Mouse (Mus musculus): ENCODE results near the gene Npc1l1.

The Npc1l1 gene

DNA sequence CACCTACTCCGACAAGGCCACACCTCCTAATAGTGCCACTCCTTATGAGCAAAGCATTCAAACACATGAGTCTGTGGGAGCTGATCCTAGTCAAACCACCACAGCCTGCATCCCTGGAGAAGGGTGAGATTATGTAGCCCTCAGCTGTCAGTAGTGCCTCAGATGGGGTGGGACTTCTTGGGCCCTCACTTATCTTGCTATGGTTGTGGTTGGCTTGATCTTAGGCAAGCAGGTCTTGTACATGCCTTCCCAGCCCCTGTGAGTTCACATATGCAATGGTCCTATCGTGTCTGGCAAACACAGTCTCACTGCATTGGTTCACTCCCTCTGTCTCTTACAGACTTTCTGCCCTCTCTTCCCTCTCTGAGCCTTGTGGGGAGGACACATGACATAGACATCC lies 22.9 kb downstream of the Npc1l1 start:
- DNase-seq (ENCODE audit: low spot score) = no peak

DNA sequence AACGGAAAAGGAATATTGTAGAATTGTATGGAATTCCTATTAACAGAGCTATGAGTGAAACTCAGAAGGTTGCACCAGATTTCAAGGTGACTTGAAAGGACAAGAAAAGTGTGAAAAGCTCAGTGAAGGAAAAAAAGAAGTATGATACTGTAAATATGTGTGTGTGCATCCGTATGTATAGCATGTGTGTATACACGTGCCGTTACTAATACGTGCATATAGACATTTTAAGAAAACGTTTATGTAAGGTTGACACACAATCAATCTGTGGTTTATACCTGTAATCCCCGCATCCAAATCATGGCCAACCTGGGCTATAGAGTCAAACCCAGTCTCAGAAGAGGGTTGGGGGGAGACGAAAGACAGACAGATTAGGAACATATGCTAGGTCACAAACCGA lies 29.4 kb downstream of the Npc1l1 start:
- no peak for DNase-seq (ENCODE audit: low spot score)

DNA sequence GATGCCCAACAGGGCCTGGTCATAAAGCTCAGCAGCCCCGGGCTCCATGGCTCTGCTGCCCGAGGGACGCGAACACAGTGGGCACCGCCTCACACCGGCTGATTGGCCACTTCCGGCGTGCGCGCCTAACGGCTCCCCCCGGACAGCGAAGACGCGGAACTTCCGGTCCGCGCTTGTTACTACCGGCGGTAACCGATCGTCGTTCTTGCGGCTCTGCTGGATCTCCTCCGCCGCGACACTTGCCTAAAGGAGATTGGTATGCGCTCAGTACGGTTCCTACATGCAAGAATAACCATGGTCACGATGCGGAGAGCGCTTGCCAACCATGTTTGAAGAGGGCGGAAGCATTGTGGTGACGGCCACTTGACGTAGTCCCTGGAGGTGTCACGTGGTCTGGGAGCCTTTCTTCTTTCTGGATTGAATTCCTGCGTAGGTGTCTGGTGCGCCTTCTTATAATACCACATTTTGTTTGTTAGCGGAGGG lies 29.8 kb downstream of the Npc1l1 start, which contains the start of gene Nudcd3:
Nudcd3 (minus strand) TSS at position 329 of the 483 bp plus-strand sequence.
- DNase-seq (ENCODE audit: low spot score) = peak; percentile 89

DNA sequence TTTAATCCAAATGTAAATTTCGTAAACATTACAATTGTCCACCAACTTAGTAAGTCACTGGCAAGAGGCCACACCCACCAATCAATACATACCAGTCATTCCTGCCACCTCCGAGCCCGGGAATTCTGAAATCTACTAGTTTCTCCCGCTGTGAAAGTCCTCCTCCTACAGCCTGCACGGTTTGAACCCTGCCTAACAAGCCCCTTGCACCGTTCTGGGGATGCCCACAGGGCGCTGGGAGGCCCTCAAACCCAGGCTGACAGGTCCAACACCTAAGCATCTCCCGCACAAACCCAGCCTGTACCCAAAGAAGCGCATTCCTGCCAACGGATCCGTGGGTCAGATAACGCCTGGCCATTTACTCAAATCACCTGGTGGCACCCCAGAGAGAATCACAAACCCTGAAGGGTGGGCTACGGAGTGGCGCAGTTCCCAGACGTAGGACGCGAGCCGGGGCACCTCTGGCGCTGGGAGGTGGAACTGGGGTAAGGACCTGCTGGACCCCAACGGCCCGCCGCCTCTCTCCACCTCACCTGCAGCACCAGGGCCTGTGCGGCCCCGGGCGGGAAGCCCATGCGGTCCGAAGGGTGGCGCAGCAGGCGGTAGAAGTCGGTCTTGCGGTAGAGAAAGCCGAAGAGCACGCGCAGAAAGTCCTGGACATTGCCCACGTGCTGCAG lies 30.4 kb downstream of the Npc1l1 start, which contains the start of gene A730071L15Rik:
A730071L15Rik (plus strand) TSS at position 620 of the 677 bp plus-strand sequence.
- DNase-seq (ENCODE audit: low spot score) = no peak

DNA sequence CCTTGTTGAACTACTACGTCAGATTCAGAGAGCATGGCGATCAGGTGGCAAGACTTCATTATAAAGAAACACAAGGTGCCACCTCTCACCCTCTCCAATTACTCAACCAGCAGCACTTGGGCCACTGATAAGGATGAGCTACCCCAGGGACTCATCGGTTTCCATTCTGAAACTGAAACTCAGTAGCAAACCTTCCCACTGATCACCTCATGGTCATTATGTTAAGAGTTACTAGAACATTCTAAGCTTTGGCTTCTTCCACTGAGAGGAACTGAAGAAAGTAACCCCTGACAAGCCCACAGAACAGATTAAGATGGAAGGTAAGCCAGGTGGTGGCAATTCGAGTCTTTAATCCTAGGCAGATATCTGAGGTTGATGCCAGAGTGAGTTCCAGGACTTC lies 31.5 kb downstream of the Npc1l1 start:
- DNase-seq (ENCODE audit: low spot score) = no peak

DNA sequence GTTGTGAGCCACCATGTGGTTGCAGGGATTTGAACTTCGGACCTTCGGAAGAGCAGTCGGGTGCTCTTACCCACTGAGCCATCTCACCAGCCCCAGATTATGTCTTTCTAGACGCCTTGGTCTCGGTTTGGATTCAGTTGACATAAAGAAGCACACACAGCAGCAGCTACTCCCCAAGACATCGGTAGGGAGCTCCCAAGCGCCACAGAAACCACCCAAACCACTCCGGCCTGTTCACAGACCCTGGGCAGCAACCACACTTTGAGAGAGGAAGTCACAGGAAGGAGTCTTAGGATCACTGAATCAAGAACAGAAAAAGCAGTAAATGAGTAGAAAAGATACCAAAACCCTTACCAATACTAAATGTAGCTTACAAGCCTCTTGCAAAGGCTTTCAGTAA lies 33.2 kb downstream of the Npc1l1 start:
- DNase-seq (ENCODE audit: low spot score) = no peak

DNA sequence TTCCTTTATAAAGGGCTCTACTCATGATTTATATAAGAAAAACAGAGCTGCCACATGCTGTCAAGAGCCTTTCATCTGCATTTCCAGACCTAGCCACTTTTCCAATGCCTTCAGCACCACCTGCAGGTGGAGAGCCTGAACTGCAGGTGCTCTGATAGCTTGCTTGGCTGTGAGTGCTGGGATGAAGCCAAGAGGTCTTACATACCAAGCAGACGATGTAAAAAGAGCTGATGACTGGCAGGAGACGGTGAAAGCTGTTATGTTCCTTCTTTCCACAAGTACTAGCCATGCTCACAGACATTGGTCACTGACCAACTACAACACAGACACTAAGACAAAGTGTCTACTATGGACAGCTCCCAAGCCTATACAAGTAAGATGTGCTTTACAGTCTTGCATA lies 42.1 kb downstream of the Npc1l1 start:
- peak; percentile 86 for DNase-seq (ENCODE audit: low spot score)

DNA sequence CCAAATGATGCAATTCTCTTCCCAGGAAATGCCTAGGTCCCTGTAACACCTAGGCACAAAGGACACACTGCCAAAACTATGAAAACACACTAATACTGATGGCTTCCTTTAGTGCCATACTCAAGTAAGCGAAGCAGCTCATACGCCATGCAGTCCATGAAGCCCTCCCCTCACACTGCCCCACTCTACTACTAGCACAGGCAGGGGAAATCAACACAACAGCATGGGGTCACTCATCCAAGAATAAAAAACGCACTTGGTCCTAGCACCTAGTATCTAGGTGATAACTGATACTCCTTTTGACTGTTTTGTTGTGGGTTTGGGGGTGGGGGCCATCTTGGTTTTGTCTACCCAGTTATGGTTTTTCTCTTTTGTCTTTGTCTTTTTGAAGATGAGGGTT lies 42.5 kb downstream of the Npc1l1 start:
- no peak for DNase-seq (ENCODE audit: low spot score)

DNA sequence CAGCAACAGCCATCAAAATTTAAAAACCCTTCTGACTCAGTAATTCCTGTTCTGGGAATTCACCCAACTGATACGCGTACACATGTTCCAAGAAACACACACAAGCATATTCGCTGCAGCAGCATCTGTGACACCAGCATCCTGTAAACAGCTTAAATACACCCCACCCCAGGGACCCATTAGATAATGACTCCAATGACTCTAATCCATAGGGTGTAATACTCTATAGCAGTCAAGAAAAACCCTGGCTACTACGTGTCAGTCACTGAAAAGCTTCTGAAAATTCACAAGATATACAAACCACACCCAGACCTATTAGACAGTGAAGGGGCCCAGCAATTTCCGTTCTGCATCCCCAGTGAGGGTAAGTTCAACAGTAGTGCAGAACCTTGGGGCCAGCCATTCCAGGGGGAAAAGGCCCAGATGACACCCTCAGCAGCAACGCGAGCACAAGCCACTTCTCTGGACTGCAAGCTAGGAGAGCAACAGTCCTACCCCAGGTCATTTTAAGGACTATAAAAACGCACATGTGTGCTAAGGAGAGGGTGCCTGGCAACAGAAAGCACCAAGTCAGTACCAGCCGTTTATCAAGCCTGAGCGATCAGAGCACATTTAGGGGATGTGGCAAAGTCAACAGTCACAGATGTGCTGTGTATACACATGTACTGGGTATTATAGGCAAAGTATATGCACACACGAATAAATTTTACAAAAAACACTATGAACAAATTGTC lies 45.6 kb downstream of the Npc1l1 start:
- no peak for DNase-seq (ENCODE audit: low spot score)

DNA sequence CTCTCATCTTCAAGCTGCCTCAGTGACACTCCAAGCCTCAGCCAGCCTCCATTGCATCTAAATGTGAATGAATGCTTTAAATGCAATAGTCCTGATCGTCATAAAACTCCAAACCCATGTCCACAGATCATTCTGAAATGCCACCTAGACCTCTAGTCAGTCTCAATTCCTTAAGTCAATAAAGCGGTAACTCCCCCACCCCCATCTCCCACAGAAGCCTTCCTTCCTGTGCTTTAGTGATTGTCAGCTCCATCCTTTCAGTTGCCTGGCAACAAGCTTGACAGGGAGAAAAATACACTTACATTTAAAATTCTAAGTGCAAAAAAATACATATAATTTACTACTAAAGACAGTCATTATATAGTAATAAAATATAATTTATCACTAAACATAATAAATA lies 46.7 kb downstream of the Npc1l1 start:
- DNase-seq (ENCODE audit: low spot score) = no peak

DNA sequence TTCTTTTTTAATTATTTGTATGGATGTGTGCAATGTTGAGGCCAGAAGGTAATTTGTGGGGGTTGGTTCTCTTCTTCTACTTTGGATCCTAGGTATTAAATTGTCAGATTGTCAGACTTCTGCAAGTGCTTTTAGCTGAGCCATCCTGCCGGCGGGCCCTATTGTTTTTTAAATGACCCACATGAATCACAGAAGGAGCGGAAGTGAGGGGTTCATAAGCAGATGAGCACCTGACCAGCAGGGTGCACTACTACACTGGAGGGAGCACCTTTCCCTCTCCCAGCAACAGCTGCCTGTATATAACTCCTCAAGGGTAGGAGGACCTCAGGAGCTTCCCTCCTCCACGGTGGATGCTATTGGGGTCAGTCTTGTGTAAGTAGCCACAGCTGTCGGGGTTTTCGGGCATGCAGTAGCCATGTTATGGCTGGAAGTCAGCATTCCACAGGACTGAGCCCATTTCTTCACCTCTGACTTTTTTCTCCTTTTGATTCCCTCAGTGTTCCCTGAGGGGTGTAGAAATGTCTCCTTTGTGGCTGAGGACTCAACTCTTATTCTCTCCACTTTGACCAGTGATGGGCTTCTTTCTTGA lies 49.0 kb downstream of the Npc1l1 start:
- no peak for DNase-seq (ENCODE audit: low spot score)

DNA sequence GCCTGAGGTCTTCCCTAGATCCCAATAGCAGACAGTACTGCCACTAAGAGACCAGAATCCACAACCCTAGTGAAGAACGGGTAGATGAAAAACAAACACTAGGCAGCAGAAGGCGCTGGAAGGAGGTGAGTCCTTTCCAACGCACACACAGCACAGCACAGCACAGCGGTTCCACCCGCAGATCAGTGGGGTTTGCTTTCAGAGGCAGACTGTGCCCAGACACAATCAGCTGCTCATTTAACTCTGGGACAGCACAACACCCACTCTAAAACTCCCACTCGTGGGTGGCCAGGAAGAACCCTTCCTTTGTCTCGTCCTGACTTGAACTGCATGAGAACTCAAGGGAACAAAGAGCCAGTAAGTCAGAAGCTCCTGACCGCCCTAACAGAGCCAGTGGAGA lies 50.7 kb downstream of the Npc1l1 start:
- DNase-seq (ENCODE audit: low spot score) = no peak

DNA sequence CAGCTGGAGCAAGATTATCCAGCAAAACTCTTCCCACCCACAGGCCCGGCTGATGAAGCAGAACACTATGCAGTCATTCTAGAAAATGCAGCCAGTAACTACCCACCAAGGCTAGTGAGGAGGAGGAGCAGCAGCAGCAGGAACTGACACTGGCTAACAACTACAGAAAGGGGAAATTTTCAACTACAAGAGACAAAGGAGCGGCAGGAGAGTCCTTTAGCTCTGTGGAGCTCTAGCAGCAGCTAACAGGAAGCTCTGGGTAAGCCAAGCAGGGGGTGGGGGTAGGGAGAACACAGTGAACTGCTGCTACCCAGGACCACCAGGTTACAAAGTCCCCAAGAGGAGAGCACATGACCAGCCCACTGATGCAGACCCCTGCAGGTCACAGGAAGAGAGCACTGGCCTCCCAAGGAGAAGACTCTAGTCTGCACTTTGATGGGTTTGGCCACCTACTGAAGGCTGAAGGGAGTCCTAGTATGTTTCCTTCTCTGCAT lies 51.2 kb downstream of the Npc1l1 start:
- no peak for DNase-seq (ENCODE audit: low spot score)

DNA sequence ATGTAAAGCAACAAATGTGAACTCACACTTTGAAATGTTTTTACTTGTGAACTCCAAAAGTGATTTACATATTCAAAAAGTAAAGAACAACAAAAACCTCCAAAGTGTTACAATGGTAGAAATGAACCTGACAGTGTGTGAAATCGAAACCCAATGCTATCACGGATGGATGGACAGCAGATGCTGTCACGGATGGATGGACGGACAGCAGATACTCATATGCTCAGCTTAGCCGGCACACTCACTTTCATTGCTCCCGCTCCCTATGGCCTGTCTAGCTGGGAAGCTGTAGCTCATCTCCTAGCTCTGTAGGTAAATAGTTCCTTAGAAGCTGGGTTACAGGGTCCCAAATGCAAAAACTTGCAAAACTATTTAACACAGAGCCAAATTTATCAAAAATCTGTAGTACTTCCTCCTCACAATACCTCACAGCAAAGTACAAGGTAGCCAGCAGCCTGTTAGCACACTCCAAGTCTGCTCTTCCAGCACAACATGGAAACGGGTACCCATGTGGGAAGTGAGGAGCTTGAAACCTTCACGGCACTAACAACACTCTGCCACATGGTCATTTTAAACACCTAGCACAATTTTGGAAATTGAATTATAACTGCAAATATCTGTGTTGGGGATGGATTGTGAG lies 52.0 kb downstream of the Npc1l1 start:
- no peak for DNase-seq (ENCODE audit: low spot score)

DNA sequence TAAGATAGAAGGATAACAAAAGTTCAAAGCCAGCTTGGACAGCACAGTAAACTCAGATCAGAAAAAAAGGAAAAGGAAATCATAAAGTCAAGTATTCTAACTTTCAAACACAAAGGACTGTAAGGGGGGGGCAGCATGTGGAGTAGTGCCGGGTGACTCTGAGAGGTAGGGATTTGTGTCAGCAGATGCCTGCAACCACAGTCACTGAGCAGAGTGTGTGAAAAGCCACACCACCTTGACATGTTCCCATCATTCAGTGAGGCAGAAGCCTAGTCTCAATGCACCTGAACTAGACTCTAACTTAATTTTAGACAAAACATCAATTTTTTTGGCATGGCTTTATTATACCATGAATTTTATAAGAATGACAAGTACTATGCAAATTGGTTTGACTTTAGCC lies 54.4 kb downstream of the Npc1l1 start:
- DNase-seq (ENCODE audit: low spot score) = no peak

DNA sequence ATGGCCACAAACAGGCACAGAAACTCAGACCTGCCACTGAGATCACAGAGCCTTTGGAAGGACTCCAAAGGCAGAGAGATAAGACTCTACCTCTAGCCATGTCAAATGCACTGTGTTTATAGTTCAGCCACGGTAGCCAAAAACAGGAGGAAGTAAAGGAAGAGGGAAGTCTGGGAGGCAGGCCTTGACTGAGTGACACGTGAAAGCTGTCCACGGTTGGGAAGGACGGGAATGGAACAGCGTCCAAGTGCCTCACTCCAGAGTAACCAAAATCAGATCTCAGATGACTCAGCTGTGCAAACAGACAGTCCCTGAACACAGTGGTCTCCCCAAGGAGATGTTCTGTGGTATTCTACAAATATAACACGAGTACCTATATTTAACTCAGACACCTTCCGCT lies 55.2 kb downstream of the Npc1l1 start:
- DNase-seq (ENCODE audit: low spot score) = peak; percentile 12

DNA sequence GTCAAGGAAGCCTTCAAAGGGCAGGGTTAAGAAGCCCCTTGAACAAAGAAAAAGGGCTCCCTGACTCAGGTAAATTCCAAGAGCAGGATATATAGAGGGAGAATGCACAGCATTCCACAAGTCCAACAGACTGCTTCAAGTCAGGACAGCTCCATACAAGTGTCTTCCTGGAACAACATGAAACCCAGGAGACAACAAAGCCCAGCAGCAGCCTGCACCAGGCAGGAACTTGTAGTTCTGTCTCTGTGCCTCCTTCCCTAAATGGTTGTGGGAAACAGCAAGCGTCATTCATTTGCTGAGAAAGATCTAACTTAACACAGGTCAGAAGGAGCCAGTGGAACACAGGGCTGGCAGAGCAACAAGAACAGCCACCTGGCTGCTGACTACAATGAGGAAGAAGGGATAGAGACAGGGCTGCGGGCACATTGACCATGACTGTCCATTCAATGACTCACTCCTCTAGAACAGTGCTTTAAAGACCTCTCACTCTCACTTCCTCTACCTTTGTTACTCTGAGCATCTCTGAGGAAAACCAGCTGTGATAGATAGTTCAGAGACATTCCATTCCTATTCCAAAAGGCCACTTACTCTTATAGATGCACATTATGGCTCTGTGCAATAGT lies 60.8 kb downstream of the Npc1l1 start:
- DNase-seq (ENCODE audit: low spot score) = no peak

DNA sequence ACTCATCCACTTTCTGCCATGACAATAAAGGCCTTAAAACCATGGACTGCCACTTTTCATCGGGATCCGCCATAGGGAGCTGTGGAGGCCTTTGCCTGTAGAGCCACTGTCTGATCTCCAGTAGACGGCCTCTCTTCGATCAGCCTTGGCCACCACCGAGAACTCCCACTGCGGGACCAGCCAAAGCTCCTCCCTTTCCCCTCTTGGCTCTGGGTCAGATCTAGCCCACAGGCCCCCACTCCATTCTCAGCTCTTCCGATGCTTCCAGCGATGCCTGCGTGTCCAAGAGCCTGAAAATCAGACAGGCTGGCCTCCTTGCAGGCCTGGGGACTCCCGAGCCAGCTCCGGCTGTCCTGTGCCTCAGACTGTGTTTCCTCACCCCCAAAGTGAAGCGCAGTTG lies 63.6 kb downstream of the Npc1l1 start:
- DNase-seq (ENCODE audit: low spot score) = no peak

DNA sequence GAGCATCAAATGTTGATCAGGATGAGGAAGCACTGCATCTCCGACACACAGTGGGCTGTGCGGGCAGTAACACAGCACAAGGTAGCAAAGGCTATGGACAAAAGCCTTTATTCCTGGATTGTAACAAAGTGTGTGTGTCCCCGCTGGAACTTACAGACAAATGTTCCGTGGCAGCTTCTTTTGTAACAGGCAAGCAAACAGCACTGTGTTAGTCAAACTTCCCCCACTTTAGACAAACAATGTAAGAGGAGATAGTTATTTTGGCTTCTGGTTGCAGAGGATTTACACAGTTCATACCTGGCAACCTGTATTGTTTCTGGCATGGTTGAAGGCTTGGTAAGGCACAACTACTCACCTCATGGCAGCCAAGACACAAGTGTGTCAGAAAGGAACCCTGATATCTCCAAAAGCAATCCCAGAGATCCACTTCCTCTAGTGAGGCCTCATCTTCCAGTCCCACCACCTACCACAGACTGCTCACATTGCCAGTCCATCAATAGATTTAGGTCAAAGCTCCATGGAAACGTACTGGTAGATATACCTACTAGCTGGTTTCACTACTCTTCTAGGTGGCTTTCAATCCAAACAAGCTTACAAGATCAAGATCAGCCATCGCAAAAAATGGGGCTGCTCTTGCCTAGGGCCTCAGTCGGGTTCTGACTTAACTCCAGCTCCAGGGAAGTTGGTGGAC lies 64.4 kb downstream of the Npc1l1 start:
- DNase-seq (ENCODE audit: low spot score) = no peak

DNA sequence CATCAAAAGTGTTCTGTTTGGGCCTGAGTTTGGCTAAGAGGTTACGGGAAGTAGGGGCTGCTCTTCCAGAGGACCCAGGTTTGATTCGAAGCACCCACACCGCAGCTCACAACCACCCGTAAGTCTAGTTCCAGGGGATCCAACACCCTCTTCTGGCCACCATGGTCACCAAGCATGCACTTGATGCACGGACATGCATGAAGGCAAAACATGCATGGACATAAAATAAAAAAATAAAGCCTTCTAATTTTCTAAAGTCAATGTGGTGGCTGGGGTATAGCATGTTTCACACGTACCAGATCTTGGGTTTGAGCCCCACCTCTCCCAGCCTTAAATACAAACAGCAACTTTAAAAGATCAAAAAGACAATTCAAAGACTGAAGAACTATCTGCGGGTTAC lies 65.2 kb downstream of the Npc1l1 start:
- no peak for DNase-seq (ENCODE audit: low spot score)

DNA sequence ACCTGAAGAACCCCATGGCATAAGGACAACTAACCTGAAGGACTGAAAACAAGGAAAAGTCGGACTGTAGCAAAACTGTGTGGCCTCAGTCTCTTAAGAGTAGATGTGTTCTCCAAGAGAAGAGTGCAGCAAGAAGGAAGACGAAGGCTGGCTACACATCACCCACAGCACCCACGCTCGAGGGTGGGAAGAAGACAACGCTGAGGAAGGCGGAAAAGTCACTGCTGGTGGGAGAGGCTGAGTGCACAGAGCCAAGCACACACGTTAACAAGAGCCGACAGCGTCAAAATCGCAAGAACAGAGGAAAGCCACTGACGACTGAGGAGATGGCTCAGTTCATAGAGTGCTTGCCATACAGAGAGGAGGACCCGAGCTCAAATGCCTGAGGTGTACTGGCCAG lies 66.2 kb downstream of the Npc1l1 start:
- DNase-seq (ENCODE audit: low spot score) = no peak

Measured in urinary bladder, postnatal 14 days (tissue).